Mouse (Mus musculus): ENCODE measurements around the gene Rbfox1.

- TF ChIP-seq CTCF (IDR thresholded peaks at IDR 0.05; ENCODE audit: low read depth, low read length) (no peak), POLR2A (IDR thresholded peaks at IDR 0.05; ENCODE audit: borderline replicate concordance, low read depth, low read length) (no peak)
These were observed 1315.1 kb downstream of the Rbfox1 start for GRCm38 (mm10) chr16:7200239-7200638.

Measured in bone marrow macrophage, adult 2 months (primary cell).